Mouse (Mus musculus): Measurements from ENCODE around the gene D17H6S53E. TPM values are rescaled to one million over a fixed set of nuclear protein-coding genes. Genes with fewer than 3 reads are reported as not detected.

Gene D17H6S53E
- polyA plus RNA-seq, 1 experiment from 2014 or later: 6.0 TPM

- Histone ChIP-seq H3K27ac (ENCODE audit: low read depth, low read length) (no peak overlapping the region), H3K9me3 (ENCODE audit: control insufficient read depth, low read length) (no peaks in the 10 kb centered on the region), H3K27me3 (replicated peaks; ENCODE audit: control insufficient read depth, insufficient read depth, low read length) (no peaks in the 10 kb centered on the region; the same call in 1 of the 2 replicates), H3K4me1 (replicated peaks; ENCODE audit: control insufficient read depth, insufficient read depth, low read length) (0 out of 2 replicates have a peak, but pooled peaks cover 2% of the 10 kb centered on the region), H3K4me3 (ENCODE audit: low read depth, low read length) (no peak overlapping the region), H3K4me2 (no peak overlapping the region), H3K36me3 (ENCODE audit: control insufficient read depth, insufficient read depth, low read length) (no peaks in the 10 kb centered on the region), H3K9ac (ENCODE audit: low read depth, low read length) (no peak overlapping the region)
- ATAC-seq (replicated peaks; ENCODE audit: low FRiP score) (no peak), DNase-seq (ENCODE audit: low spot score) (no peak)
- 62% methylated on average over 8 of the region's 8 CpGs for WGBS
Measured at GRCm38 (mm10) chr17:35174201-35174977, 48.2 kb downstream of the D17H6S53E start.

GRCm38 (mm10) chr17:35175382-35175781 lies 49.2 kb downstream of the D17H6S53E start:
- DNase-seq (ENCODE audit: low spot score): no peak
- Histone ChIP-seq H3K9me3 (ENCODE audit: control insufficient read depth, low read length) (no peaks in the 10 kb centered on the region), H3K4me3 (ENCODE audit: low read depth, low read length) (no peak overlapping the region), H3K9ac (ENCODE audit: low read depth, low read length) (no peak overlapping the region), H3K4me1 (replicated peaks; ENCODE audit: control insufficient read depth, insufficient read depth, low read length) (0 out of 2 replicates have a peak, but pooled peaks cover 2% of the 10 kb centered on the region), H3K27ac (ENCODE audit: low read depth, low read length) (no peak overlapping the region), H3K27me3 (replicated peaks; ENCODE audit: control insufficient read depth, insufficient read depth, low read length) (no peaks in the 10 kb centered on the region; the same call in 1 of the 2 replicates), H3K4me2 (no peak overlapping the region), H3K36me3 (ENCODE audit: control insufficient read depth, insufficient read depth, low read length) (no peaks in the 10 kb centered on the region)
- WGBS: 78% methylated on average over 6 of the region's 6 CpGs
- ATAC-seq (replicated peaks; ENCODE audit: low FRiP score): no peak

- WGBS: 59% methylated on average over 2 of the region's 2 CpGs
- ATAC-seq (replicated peaks; ENCODE audit: low FRiP score) (no peak), DNase-seq (ENCODE audit: low spot score) (no peak)
- no peaks in the 10 kb centered on the region; the same call in 1 of the 2 replicates for H3K27me3 ChIP-seq (replicated peaks; ENCODE audit: control insufficient read depth, insufficient read depth, low read length)
- H3K36me3 ChIP-seq (ENCODE audit: control insufficient read depth, insufficient read depth, low read length): no peaks in the 10 kb centered on the region
- 0 out of 2 replicates have a peak, but pooled peaks cover 2% of the 10 kb centered on the region for H3K4me1 ChIP-seq (replicated peaks; ENCODE audit: control insufficient read depth, insufficient read depth, low read length)
- no peak within 1 kb of the TSS for H3K27ac ChIP-seq (ENCODE audit: low read depth, low read length)
- no peak within 1 kb of the TSS for H3K9ac ChIP-seq (ENCODE audit: low read depth, low read length)
- no peak within 1 kb of the TSS for H3K4me3 ChIP-seq (ENCODE audit: low read depth, low read length)
- H3K9me3 ChIP-seq (ENCODE audit: control insufficient read depth, low read length): no peaks in the 10 kb centered on the region
- no peak within 1 kb of the TSS for H3K4me2 ChIP-seq
Measured at GRCm38 (mm10) chr17:35175968-35176367, 49.8 kb downstream of the D17H6S53E start, which contains the start of gene Aif1. Gene Aif1, minus strand, starts transcription at chr17:35176068.

Other genes with a start within 250 kb of the D17H6S53E start
- 0.45 and 0.86 TPM in 2 replicates for gene Zbtb12, start 246.9 kb upstream of the D17H6S53E start, polyA plus RNA-seq (2014; fragmentation: Nextera tagmentation; extraction: Ambion mirVana)
- gene Gm20547, start 244.3 kb upstream of the D17H6S53E start, polyA plus RNA-seq (2014; fragmentation: Nextera tagmentation; extraction: Ambion mirVana): 0.09 TPM in 1 of 2 replicates, not detected in the other
- 8.1 and 9.0 TPM in 2 replicates for gene C2, start 228.1 kb upstream of the D17H6S53E start, polyA plus RNA-seq (2014; fragmentation: Nextera tagmentation; extraction: Ambion mirVana)
- gene Ehmt2, start 227.9 kb upstream of the D17H6S53E start, polyA plus RNA-seq (2014; fragmentation: Nextera tagmentation; extraction: Ambion mirVana): 43.6 and 50.9 TPM in 2 replicates
- gene Slc44a4, start 211.9 kb upstream of the D17H6S53E start, polyA plus RNA-seq (2014; fragmentation: Nextera tagmentation; extraction: Ambion mirVana): 0.97 and 1.3 TPM in 2 replicates
- gene Neu1, start 195.1 kb upstream of the D17H6S53E start, polyA plus RNA-seq (2014; fragmentation: Nextera tagmentation; extraction: Ambion mirVana): 24.4 and 26.4 TPM in 2 replicates
- 0.14 and 0.41 TPM in 2 replicates for gene Hspa1b, start 167.1 kb upstream of the D17H6S53E start, polyA plus RNA-seq (2014; fragmentation: Nextera tagmentation; extraction: Ambion mirVana)
- gene Gm20481, start 156.5 kb upstream of the D17H6S53E start, polyA plus RNA-seq (2014; fragmentation: Nextera tagmentation; extraction: Ambion mirVana): not detected in 2 replicates
- gene Hspa1a, start 154.2 kb upstream of the D17H6S53E start, polyA plus RNA-seq (2014; fragmentation: Nextera tagmentation; extraction: Ambion mirVana): 4.7 and 5.7 TPM in 2 replicates
- 0.66 and 1.5 TPM in 2 replicates for gene Hspa1l, start 153.7 kb upstream of the D17H6S53E start, polyA plus RNA-seq (2014; fragmentation: Nextera tagmentation; extraction: Ambion mirVana)
- gene Lsm2, start 144.5 kb upstream of the D17H6S53E start, polyA plus RNA-seq (2014; fragmentation: Nextera tagmentation; extraction: Ambion mirVana): 304 and 315 TPM in 2 replicates
- gene Vars, start 125.4 kb upstream of the D17H6S53E start, polyA plus RNA-seq (2014; fragmentation: Nextera tagmentation; extraction: Ambion mirVana): 234 and 245 TPM in 2 replicates
- gene Vwa7, start 109.8 kb upstream of the D17H6S53E start, polyA plus RNA-seq (2014; fragmentation: Nextera tagmentation; extraction: Ambion mirVana): 0.16 TPM in 2 replicates
- 6.9 and 8.5 TPM in 2 replicates for gene Sapcd1, start 98.4 kb upstream of the D17H6S53E start, polyA plus RNA-seq (2014; fragmentation: Nextera tagmentation; extraction: Ambion mirVana)
- 3.8 and 4.7 TPM in 2 replicates for gene Msh5, start 79.6 kb upstream of the D17H6S53E start, polyA plus RNA-seq (2014; fragmentation: Nextera tagmentation; extraction: Ambion mirVana)
- 118 and 134 TPM in 2 replicates for gene Clic1, start 76.4 kb upstream of the D17H6S53E start, polyA plus RNA-seq (2014; fragmentation: Nextera tagmentation; extraction: Ambion mirVana)
- gene Ddah2, start 67.3 kb upstream of the D17H6S53E start, polyA plus RNA-seq (2014; fragmentation: Nextera tagmentation; extraction: Ambion mirVana): 124 and 132 TPM in 2 replicates
- gene Ly6g6c, start 61.0 kb upstream of the D17H6S53E start, polyA plus RNA-seq (2014; fragmentation: Nextera tagmentation; extraction: Ambion mirVana): 0.34 and 1.8 TPM in 2 replicates
- 8.4 and 11.2 TPM in 2 replicates for gene Mpig6b, start 60.2 kb upstream of the D17H6S53E start, polyA plus RNA-seq (2014; fragmentation: Nextera tagmentation; extraction: Ambion mirVana)
- 0.57 TPM in 1 of 2 replicates, not detected in the other for gene Ly6g6e, start 49.5 kb upstream of the D17H6S53E start, polyA plus RNA-seq (2014; fragmentation: Nextera tagmentation; extraction: Ambion mirVana)
- 0.44 and 0.78 TPM in 2 replicates for gene Ly6g6d, start 48.3 kb upstream of the D17H6S53E start, polyA plus RNA-seq (2014; fragmentation: Nextera tagmentation; extraction: Ambion mirVana)
- 12.8 and 13.5 TPM in 2 replicates for gene Ly6g6f, start 40.8 kb upstream of the D17H6S53E start, polyA plus RNA-seq (2014; fragmentation: Nextera tagmentation; extraction: Ambion mirVana)
- 71.6 and 79.8 TPM in 2 replicates for gene Abhd16a, start 37.1 kb upstream of the D17H6S53E start, polyA plus RNA-seq (2014; fragmentation: Nextera tagmentation; extraction: Ambion mirVana)
- not detected in 2 replicates for gene Ly6g5c, start 18.1 kb upstream of the D17H6S53E start, polyA plus RNA-seq (2014; fragmentation: Nextera tagmentation; extraction: Ambion mirVana)
- gene Ly6g5b, start 10.9 kb upstream of the D17H6S53E start, polyA plus RNA-seq (2014; fragmentation: Nextera tagmentation; extraction: Ambion mirVana): 0.69 and 0.89 TPM in 2 replicates
- 23.7 and 25.2 TPM in 2 replicates for gene Gpank1, start 4.9 kb upstream of the D17H6S53E start, polyA plus RNA-seq (2014; fragmentation: Nextera tagmentation; extraction: Ambion mirVana)
- 246 and 259 TPM in 2 replicates for gene Csnk2b, start 4.3 kb upstream of the D17H6S53E start, polyA plus RNA-seq (2014; fragmentation: Nextera tagmentation; extraction: Ambion mirVana)
- gene Apom, start 5.7 kb downstream of the D17H6S53E start, polyA plus RNA-seq (2014; fragmentation: Nextera tagmentation; extraction: Ambion mirVana): 429 and 459 TPM in 2 replicates
- 61.4 and 73.6 TPM in 2 replicates for gene Bag6, start 8.8 kb downstream of the D17H6S53E start, polyA plus RNA-seq (2014; fragmentation: Nextera tagmentation; extraction: Ambion mirVana)
- gene Prrc2a, start 38.5 kb downstream of the D17H6S53E start, polyA plus RNA-seq (2014; fragmentation: Nextera tagmentation; extraction: Ambion mirVana): 169 and 205 TPM in 2 replicates
- 13.9 and 20.0 TPM in 2 replicates for gene Aif1, start 49.7 kb downstream of the D17H6S53E start, polyA plus RNA-seq (2014; fragmentation: Nextera tagmentation; extraction: Ambion mirVana)
- gene Lst1, start 62.1 kb downstream of the D17H6S53E start, polyA plus RNA-seq (2014; fragmentation: Nextera tagmentation; extraction: Ambion mirVana): 24.1 and 28.1 TPM in 2 replicates
- 0.70 and 0.78 TPM in 2 replicates for gene Ltb, start 68.1 kb downstream of the D17H6S53E start, polyA plus RNA-seq (2014; fragmentation: Nextera tagmentation; extraction: Ambion mirVana)
- 0.47 and 0.53 TPM in 2 replicates for gene Tnf, start 75.6 kb downstream of the D17H6S53E start, polyA plus RNA-seq (2014; fragmentation: Nextera tagmentation; extraction: Ambion mirVana)
- not detected in 2 replicates for gene Lta, start 79.0 kb downstream of the D17H6S53E start, polyA plus RNA-seq (2014; fragmentation: Nextera tagmentation; extraction: Ambion mirVana)
- gene Gm16181, start 94.5 kb downstream of the D17H6S53E start, polyA plus RNA-seq (2014; fragmentation: Nextera tagmentation; extraction: Ambion mirVana): 0.53 TPM in 1 of 2 replicates, not detected in the other
- 2.6 and 2.9 TPM in 2 replicates for gene Atp6v1g2, start 107.3 kb downstream of the D17H6S53E start, polyA plus RNA-seq (2014; fragmentation: Nextera tagmentation; extraction: Ambion mirVana)
- gene Nfkbil1, start 109.4 kb downstream of the D17H6S53E start, polyA plus RNA-seq (2014; fragmentation: Nextera tagmentation; extraction: Ambion mirVana): 4.6 and 5.4 TPM in 2 replicates
- gene Ddx39b, start 115.4 kb downstream of the D17H6S53E start, polyA plus RNA-seq (2014; fragmentation: Nextera tagmentation; extraction: Ambion mirVana): 432 and 439 TPM in 2 replicates
- 88.0 and 90.8 TPM in 2 replicates for gene H2-D1, start 136.4 kb downstream of the D17H6S53E start, polyA plus RNA-seq (2014; fragmentation: Nextera tagmentation; extraction: Ambion mirVana)
- gene H2-Q1, start 194.0 kb downstream of the D17H6S53E start, polyA plus RNA-seq (2014; fragmentation: Nextera tagmentation; extraction: Ambion mirVana): 0.40 and 0.60 TPM in 2 replicates
- gene H2-Q2, start 215.9 kb downstream of the D17H6S53E start, polyA plus RNA-seq (2014; fragmentation: Nextera tagmentation; extraction: Ambion mirVana): 1.6 and 2.1 TPM in 2 replicates

Measured in liver, embryonic 11.5 days (tissue).